17 mouse cellular contexts compared by ENCODE assay signal in genomic region chr3:88525021-88525420, GRCm38 (mm10). TPM values are rescaled to one million over a fixed set of nuclear protein-coding genes. Genes with fewer than 3 reads are reported as not detected.
"Had no signal": no experiment of that assay in that cellular context is flagged by ENCODE, and none has a peak within 500 bp of the region (broad histone marks: within the 10 kb centered on the region; RNA-seq: fewer than 3 reads in every experiment).

No protein-coding gene starts in this region.

- ATAC-seq: intestine, postnatal 0 days; lung, postnatal 0 days had no signal

- DNase-seq: kidney, adult 8-10 months; kidney, postnatal 36 days; layer of hippocampus, adult 9-11 months; lung, adult 2 months; lung, postnatal 36 days; thymus, adult 2 months; thymus, postnatal 25 days had no signal

- H3K4me2 ChIP-seq: limb, embryonic 13.5 days; liver, embryonic 11.5 days; liver, embryonic 15.5 days; neural tube, embryonic 15.5 days had no signal

- H3K27ac ChIP-seq: limb, embryonic 13.5 days; liver, embryonic 15.5 days; midbrain, embryonic 10.5 days; neural tube, embryonic 15.5 days had no signal

- H3K36me3 ChIP-seq: liver, embryonic 15.5 days had no signal

- H3K27me3 ChIP-seq: limb, embryonic 13.5 days; neural tube, embryonic 15.5 days had no signal

- H3K9ac ChIP-seq: liver, embryonic 15.5 days; neural tube, embryonic 15.5 days had no signal

- H3K9me3 ChIP-seq: limb, embryonic 13.5 days; liver, embryonic 15.5 days; midbrain, embryonic 10.5 days; neural tube, embryonic 15.5 days had no signal

- H3K4me3 ChIP-seq: limb, embryonic 13.5 days; liver, embryonic 15.5 days; midbrain, embryonic 10.5 days; myocyte; neural tube, embryonic 15.5 days had no signal

RNA-seq across cellular contexts. Expression of gene Rab25, which starts 23.1 kb away (rescaled TPM):
- total RNA-seq: layer of hippocampus, adult 18-20 months; left cerebral cortex, postnatal 36 days had no signal
- polyA plus RNA-seq: liver, embryonic 15.5 days had no signal
